Mouse (Mus musculus) limb, embryonic 10.5 days (tissue): ENCODE measurements at regions not wholly inside any gene's neighbourhood (a gene's known extent, or its start where the extent isn't known, plus 50 kb on each side); places are given as distances from the start of the nearest gene placed in this dataset.

Experiments
- DNase-seq: peaks from one replicate; pipeline ENCODE4 v3.0.0-alpha.2; 2017; ENCODE audit warnings: low spot score
- H3K27ac ChIP-seq: fragments of 300-500 bp; sonication (generic); 2 replicates; pipeline ENCODE4 v1.5.1; 2016; ENCODE audit warnings: mild to moderate bottlenecking
- H3K27me3 ChIP-seq: fragments of 300-500 bp; sonication (generic); 2 replicates; pipeline ENCODE4 v1.6.1; 2016; ENCODE audit warnings: low read depth, mild to moderate bottlenecking; ENCODE audit not compliant: poor library complexity, severe bottlenecking
- H3K36me3 ChIP-seq: fragments of 300-500 bp; sonication (generic); 2 replicates; pipeline ENCODE4 v1.6.1; 2016; ENCODE audit warnings: mild to moderate bottlenecking, moderate library complexity
- H3K4me1 ChIP-seq: fragments of 300-500 bp; sonication (generic); 2 replicates; pipeline ENCODE4 v1.6.1; 2016
- H3K4me3 ChIP-seq: fragments of 300-500 bp; sonication (generic); 2 replicates; pipeline ENCODE4 v1.5.1; 2016; ENCODE audit warnings: mild to moderate bottlenecking, moderate library complexity
- H3K9me3 ChIP-seq: fragments of 300-500 bp; sonication (generic); replicated peaks from 2 replicates; pipeline ENCODE4 v1.6.1; 2016; ENCODE audit warnings: mild to moderate bottlenecking
- WGBS: fragments of 180-500 bp; shearing (Covaris S2); methylation state at CpG from one replicate; pipeline ENCODE4 v1.1.7; 2016; 5-methylcytosine and 5-hydroxymethylcytosine counted together

- Histone ChIP-seq H3K36me3 (no peaks in the 10 kb centered on the region), H3K27me3 (no peaks in the 10 kb centered on the region), H3K9me3 (no peaks in the 10 kb centered on the region), H3K4me3 (no peak overlapping the region), H3K27ac (peak overlapping the region; percentile 84), H3K4me1 (peaks cover 60% of the 10 kb centered on the region)
- peak; percentile 71 for DNase-seq
- 29% methylated on average over 6 of the region's 6 CpGs for WGBS
Measured at GRCm38 (mm10) chr14:24985806-24986359, 473.1 kb upstream of the Zmiz1 start.

- peak overlapping the region; percentile 84 for H3K27ac ChIP-seq
- H3K27me3 ChIP-seq: no peaks in the 10 kb centered on the region
- H3K4me1 ChIP-seq: peaks cover 55% of the 10 kb centered on the region
- no peaks in the 10 kb centered on the region for H3K36me3 ChIP-seq
- no peak for DNase-seq
- no peak overlapping the region for H3K4me3 ChIP-seq
- WGBS: 71% methylated on average over 4 of the region's 4 CpGs
- no peaks in the 10 kb centered on the region for H3K9me3 ChIP-seq
Measured at GRCm38 (mm10) chr14:24986404-24986803, 472.6 kb upstream of the Zmiz1 start.

GRCm38 (mm10) chr14:24993751-24994658, 465.0 kb upstream of the Zmiz1 start:
- peaks cover 58% of the 10 kb centered on the region for H3K4me1 ChIP-seq
- no peaks in the 10 kb centered on the region for H3K9me3 ChIP-seq
- H3K27me3 ChIP-seq: 0 out of 2 replicates have a peak, but pooled peaks cover 13% of the 10 kb centered on the region
- no peak for DNase-seq
- peak overlapping the region; percentile 78 for H3K27ac ChIP-seq
- WGBS: 44% methylated on average over 21 of the region's 21 CpGs
- H3K36me3 ChIP-seq: peaks cover 3% of the 10 kb centered on the region; the same call in 1 of the 2 replicates
- H3K4me3 ChIP-seq: no peak overlapping the region

- peak overlapping the region; percentile 78 for H3K27ac ChIP-seq
- no peaks in the 10 kb centered on the region for H3K9me3 ChIP-seq
- H3K27me3 ChIP-seq: 0 out of 2 replicates have a peak, but pooled peaks cover 13% of the 10 kb centered on the region
- WGBS: 60% methylated on average over 7 of the region's 7 CpGs
- H3K4me3 ChIP-seq: no peak overlapping the region
- DNase-seq: no peak
- peaks cover 67% of the 10 kb centered on the region for H3K4me1 ChIP-seq
- peaks cover 3% of the 10 kb centered on the region; the same call in 1 of the 2 replicates for H3K36me3 ChIP-seq
Measured at GRCm38 (mm10) chr14:24995226-24995625, 463.8 kb upstream of the Zmiz1 start.

GRCm38 (mm10) chr14:24997786-24998509, 461.0 kb upstream of the Zmiz1 start:
- Histone ChIP-seq H3K27me3 (0 out of 2 replicates have a peak, but pooled peaks cover 13% of the 10 kb centered on the region), H3K36me3 (no peaks in the 10 kb centered on the region), H3K27ac (peak overlapping the region; percentile 82), H3K4me3 (no peak overlapping the region), H3K4me1 (peaks cover 67% of the 10 kb centered on the region), H3K9me3 (no peaks in the 10 kb centered on the region)
- peak; percentile 62 for DNase-seq
- 16% methylated on average over 14 of the region's 14 CpGs for WGBS

GRCm38 (mm10) chr14:24999008-24999572, 459.9 kb upstream of the Zmiz1 start:
- Histone ChIP-seq H3K4me3 (no peak overlapping the region), H3K9me3 (no peaks in the 10 kb centered on the region), H3K27ac (peak overlapping the region; percentile 82), H3K27me3 (0 out of 2 replicates have a peak, but pooled peaks cover 13% of the 10 kb centered on the region), H3K4me1 (peaks cover 57% of the 10 kb centered on the region), H3K36me3 (no peaks in the 10 kb centered on the region)
- WGBS: 40% methylated on average over 3 of the region's 3 CpGs
- no peak for DNase-seq

GRCm38 (mm10) chr14:25005241-25005946, 453.6 kb upstream of the Zmiz1 start:
- peaks cover 6% of the 10 kb centered on the region; the same call in 1 of the 2 replicates for H3K4me1 ChIP-seq
- DNase-seq: no peak
- no peaks in the 10 kb centered on the region for H3K9me3 ChIP-seq
- no peak overlapping the region for H3K4me3 ChIP-seq
- H3K27me3 ChIP-seq: no peaks in the 10 kb centered on the region
- H3K36me3 ChIP-seq: no peaks in the 10 kb centered on the region
- 74% methylated on average over 11 of the region's 11 CpGs for WGBS
- no peak overlapping the region; the same call in 1 of the 2 replicates for H3K27ac ChIP-seq

- WGBS: 63% methylated on average over 3 of the region's 3 CpGs
- Histone ChIP-seq H3K27ac (peak overlapping the region; percentile 20; the same call in 1 of the 2 replicates), H3K36me3 (no peaks in the 10 kb centered on the region), H3K9me3 (no peaks in the 10 kb centered on the region), H3K4me3 (no peak overlapping the region), H3K27me3 (no peaks in the 10 kb centered on the region), H3K4me1 (peaks cover 31% of the 10 kb centered on the region)
- DNase-seq: no peak
Measured at GRCm38 (mm10) chr14:25011926-25012325, 447.1 kb upstream of the Zmiz1 start.

- Histone ChIP-seq H3K36me3 (no peaks in the 10 kb centered on the region), H3K4me3 (0 out of 2 replicates have a peak overlapping the region, but pooled peaks have one; percentile 19), H3K27ac (peak overlapping the region; percentile 83), H3K27me3 (no peaks in the 10 kb centered on the region), H3K4me1 (peaks cover 52% of the 10 kb centered on the region), H3K9me3 (no peaks in the 10 kb centered on the region)
- peak; percentile 67 for DNase-seq
- WGBS: 2% methylated on average over 8 of the region's 8 CpGs
Measured at GRCm38 (mm10) chr14:25015288-25016238, 443.4 kb upstream of the Zmiz1 start.

- WGBS: 78% methylated on average over 5 of the region's 5 CpGs
- peak overlapping the region; percentile 83 for H3K27ac ChIP-seq
- H3K4me3 ChIP-seq: no peak overlapping the region
- no peak for DNase-seq
- no peaks in the 10 kb centered on the region for H3K36me3 ChIP-seq
- H3K27me3 ChIP-seq: no peaks in the 10 kb centered on the region
- H3K4me1 ChIP-seq: peaks cover 68% of the 10 kb centered on the region
- H3K9me3 ChIP-seq: no peaks in the 10 kb centered on the region
Measured at GRCm38 (mm10) chr14:25017860-25018259, 441.1 kb upstream of the Zmiz1 start.

GRCm38 (mm10) chr14:25019306-25019905, 439.6 kb upstream of the Zmiz1 start:
- 82% methylated on average over 4 of the region's 4 CpGs for WGBS
- Histone ChIP-seq H3K4me1 (peaks cover 83% of the 10 kb centered on the region), H3K27me3 (no peaks in the 10 kb centered on the region), H3K9me3 (no peaks in the 10 kb centered on the region), H3K4me3 (no peak overlapping the region), H3K36me3 (no peaks in the 10 kb centered on the region), H3K27ac (peak overlapping the region; percentile 83)
- no peak for DNase-seq
